Mouse (Mus musculus): ENCODE measurements around the gene Gm3448. TPM values are rescaled to one million over a fixed set of nuclear protein-coding genes. Genes with fewer than 3 reads are reported as not detected.

The Gm3448 gene
- polyA plus RNA-seq, 1 experiment from 2014 or later = 3.5 TPM

Other genes with a start within 250 kb of the Gm3448 start
- 9.9 and 10.5 TPM in 2 replicates for gene Wdr27, start 98.4 kb downstream of the Gm3448 start, polyA plus RNA-seq (2015; fragmentation: Nextera tagmentation; extraction: Ambion mirVana)
- 25.7 and 27.3 TPM in 2 replicates for gene 1600012H06Rik, start 98.4 kb downstream of the Gm3448 start, polyA plus RNA-seq (2015; fragmentation: Nextera tagmentation; extraction: Ambion mirVana)
- 14.2 and 16.5 TPM in 2 replicates for gene Phf10, start 80.3 kb downstream of the Gm3448 start, polyA plus RNA-seq (2015; fragmentation: Nextera tagmentation; extraction: Ambion mirVana)
- 8.3 and 8.7 TPM in 2 replicates for gene 9030025P20Rik, start 63.1 kb downstream of the Gm3448 start, polyA plus RNA-seq (2015; fragmentation: Nextera tagmentation; extraction: Ambion mirVana)
- 0.29 and 0.59 TPM in 2 replicates for gene Gm3417, start 62.7 kb downstream of the Gm3448 start, polyA plus RNA-seq (2015; fragmentation: Nextera tagmentation; extraction: Ambion mirVana)
- gene Gm3435, start 31.4 kb downstream of the Gm3448 start, polyA plus RNA-seq (2015; fragmentation: Nextera tagmentation; extraction: Ambion mirVana) = 7.2 and 8.3 TPM in 2 replicates
- gene Ermard, start 329 bp downstream of the Gm3448 start, polyA plus RNA-seq (2015; fragmentation: Nextera tagmentation; extraction: Ambion mirVana) = 69.1 and 73.3 TPM in 2 replicates
- gene Tcte3, start within 50 bp of the Gm3448 start, polyA plus RNA-seq (2015; fragmentation: Nextera tagmentation; extraction: Ambion mirVana) = 0.52 and 0.71 TPM in 2 replicates

Data from hindbrain, embryonic 15.5 days (tissue).